Mouse (Mus musculus): ENCODE measurements around the gene Kcns1.

- no peak for TF ChIP-seq MAFK (IDR thresholded peaks at IDR 0.05; ENCODE audit: insufficient read depth, low read depth, low read length)
- TF ChIP-seq HCFC1 (IDR thresholded peaks at IDR 0.05; ENCODE audit: borderline replicate concordance, insufficient read depth, low read length): no peak
- no peak for TF ChIP-seq ZC3H11A (IDR thresholded peaks at IDR 0.05; ENCODE audit: borderline replicate concordance, low read depth, low read length)
Observed at GRCm38 (mm10) chr2:164150086-164150760, 20.7 kb downstream of the Kcns1 start.

Data from ES-E14 (cell line).